Mouse (Mus musculus): ENCODE results near the gene Epha5. TPM values are rescaled to one million over a fixed set of nuclear protein-coding genes. Genes with fewer than 3 reads are reported as not detected.

The Epha5 gene
- polyA plus RNA-seq, 1 experiment, result 0.20 TPM

GRCm38 (mm10) chr5:84413026-84413425, 4.2 kb downstream of the Epha5 start:
- no peak overlapping the region for H3K4me3 ChIP-seq (ENCODE audit: low read depth, low read length)
- TF ChIP-seq CTCF (IDR thresholded peaks at IDR 0.05; ENCODE audit: extremely low read depth, insufficient read length, insufficient replicate concordance, low read depth, low read length) (no peak), POLR2A (IDR thresholded peaks at IDR 0.05; ENCODE audit: low read depth, low read length) (no peak)
- H3K27me3 ChIP-seq (ENCODE audit: control insufficient read depth, insufficient read depth, low read length), result peaks cover 10% of the 10 kb centered on the region
- 44% methylated on average over 1 of the region's 1 CpGs for WGBS
- no peaks in the 10 kb centered on the region for H3K36me3 ChIP-seq (ENCODE audit: control insufficient read depth, insufficient read depth, low read length)
- H3K4me1 ChIP-seq (ENCODE audit: control insufficient read depth, insufficient read depth, insufficient read length, low read length), result no peaks in the 10 kb centered on the region; the same call in 1 of the 2 replicates
- H3K27ac ChIP-seq (ENCODE audit: insufficient read depth, low read depth, low read length), result no peak overlapping the region

DNA sequence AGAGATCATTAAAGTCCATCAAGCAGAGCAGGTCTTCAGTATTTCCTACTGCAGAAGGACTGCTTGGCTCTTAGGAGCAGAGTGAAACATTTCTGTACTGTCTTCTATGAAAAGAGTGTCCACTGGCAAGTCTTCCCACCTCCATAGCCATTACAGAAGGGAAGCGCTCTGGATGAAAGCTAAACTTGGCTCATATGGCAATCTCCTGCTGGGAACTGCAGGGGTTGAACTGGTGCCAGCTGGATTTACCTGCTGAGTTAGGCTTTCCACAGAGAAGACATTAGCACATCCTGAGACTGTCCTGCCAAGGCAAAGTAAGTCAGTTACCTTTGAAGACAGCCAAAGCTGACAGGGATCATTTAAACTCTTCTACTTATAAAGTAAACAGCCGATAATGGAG, 8.8 kb downstream of the Epha5 start:
- Histone ChIP-seq H3K36me3 (ENCODE audit: control insufficient read depth, insufficient read depth, low read length) (no peaks in the 10 kb centered on the region), H3K4me3 (ENCODE audit: low read depth, low read length) (no peak overlapping the region), H3K27me3 (ENCODE audit: control insufficient read depth, insufficient read depth, low read length) (no peaks in the 10 kb centered on the region), H3K27ac (ENCODE audit: insufficient read depth, low read depth, low read length) (no peak overlapping the region), H3K4me1 (ENCODE audit: control insufficient read depth, insufficient read depth, insufficient read length, low read length) (no peaks in the 10 kb centered on the region)
- WGBS, result 68% methylated on average over 2 of the region's 2 CpGs
- TF ChIP-seq CTCF (IDR thresholded peaks at IDR 0.05; ENCODE audit: extremely low read depth, insufficient read length, insufficient replicate concordance, low read depth, low read length) (no peak), POLR2A (IDR thresholded peaks at IDR 0.05; ENCODE audit: low read depth, low read length) (no peak)

DNA sequence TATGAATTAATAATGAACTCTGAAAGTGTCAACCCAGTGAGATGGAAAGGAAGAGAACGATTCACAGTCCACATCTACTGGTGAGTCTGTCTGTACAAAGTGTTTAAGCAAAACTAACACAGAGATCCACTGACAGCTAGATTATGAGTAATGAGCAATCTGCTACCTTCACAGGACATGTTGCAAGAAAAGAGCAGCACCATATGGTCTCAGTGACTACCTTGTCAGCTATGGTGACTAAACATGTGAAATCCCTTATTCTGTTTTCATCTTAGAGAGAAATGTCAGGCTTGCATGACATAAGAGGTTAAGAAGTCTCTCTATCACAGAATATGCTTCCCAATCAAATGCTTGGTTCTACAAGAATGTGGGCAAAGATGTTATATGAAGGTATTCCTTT, 20.1 kb downstream of the Epha5 start:
- Histone ChIP-seq H3K4me1 (ENCODE audit: control insufficient read depth, insufficient read depth, insufficient read length, low read length) (no peaks in the 10 kb centered on the region), H3K4me3 (ENCODE audit: low read depth, low read length) (no peak overlapping the region), H3K27me3 (ENCODE audit: control insufficient read depth, insufficient read depth, low read length) (no peaks in the 10 kb centered on the region), H3K36me3 (ENCODE audit: control insufficient read depth, insufficient read depth, low read length) (no peaks in the 10 kb centered on the region), H3K27ac (ENCODE audit: insufficient read depth, low read depth, low read length) (no peak overlapping the region)
- 83% methylated on average over 1 of the region's 1 CpGs for WGBS
- TF ChIP-seq POLR2A (IDR thresholded peaks at IDR 0.05; ENCODE audit: low read depth, low read length) (no peak), CTCF (IDR thresholded peaks at IDR 0.05; ENCODE audit: extremely low read depth, insufficient read length, insufficient replicate concordance, low read depth, low read length) (no peak)

DNA sequence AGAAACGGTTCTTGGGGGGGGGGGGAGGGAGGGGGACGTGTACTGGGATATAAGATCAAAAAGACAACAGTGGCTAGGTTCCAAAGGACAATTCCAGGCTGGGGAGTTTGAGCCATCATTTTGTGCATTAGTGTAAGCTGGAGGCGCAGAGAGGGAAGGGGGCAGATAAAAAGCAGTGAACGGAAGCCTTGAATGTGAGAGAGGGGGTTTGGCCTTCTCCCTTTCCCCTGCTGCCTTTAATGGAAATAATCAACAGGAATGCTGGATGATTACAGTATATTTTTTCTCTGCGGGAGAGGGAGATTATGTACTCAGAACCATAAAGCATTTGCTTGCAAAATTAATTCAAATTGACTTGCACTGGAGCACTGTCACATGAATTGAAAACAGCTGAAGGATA, 51.8 kb downstream of the Epha5 start:
- Histone ChIP-seq H3K4me3 (ENCODE audit: low read depth, low read length) (no peak overlapping the region), H3K27ac (ENCODE audit: insufficient read depth, low read depth, low read length) (no peak overlapping the region), H3K36me3 (ENCODE audit: control insufficient read depth, insufficient read depth, low read length) (no peaks in the 10 kb centered on the region), H3K27me3 (ENCODE audit: control insufficient read depth, insufficient read depth, low read length) (no peaks in the 10 kb centered on the region), H3K4me1 (ENCODE audit: control insufficient read depth, insufficient read depth, insufficient read length, low read length) (no peaks in the 10 kb centered on the region)
- WGBS, result 64% methylated on average over 5 of the region's 5 CpGs
- TF ChIP-seq CTCF (IDR thresholded peaks at IDR 0.05; ENCODE audit: extremely low read depth, insufficient read length, insufficient replicate concordance, low read depth, low read length), result no peak
- no peak for TF ChIP-seq POLR2A (IDR thresholded peaks at IDR 0.05; ENCODE audit: low read depth, low read length)

DNA sequence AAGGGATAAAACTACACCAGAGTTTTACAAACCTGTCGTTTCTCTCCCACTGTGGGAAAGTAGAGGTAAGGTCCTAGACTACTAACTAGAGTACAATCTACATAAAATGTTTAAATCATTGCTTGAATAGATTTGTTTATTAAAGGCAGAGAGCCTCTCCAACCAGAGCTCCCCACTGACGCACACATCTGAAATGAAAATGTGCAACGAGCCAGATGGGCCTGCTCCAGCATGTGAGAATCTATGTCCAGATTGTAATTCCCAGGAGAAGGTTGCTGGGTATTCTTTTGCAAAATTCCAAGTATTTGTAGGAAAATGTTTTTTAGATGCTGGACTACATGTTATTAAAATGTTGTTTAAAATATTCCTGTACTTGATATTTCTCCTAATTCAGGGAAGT, 57.8 kb downstream of the Epha5 start:
- 80% methylated on average over 3 of the region's 3 CpGs for whole genome bisulfite sequencing
- no peaks in the 10 kb centered on the region for H3K27me3 ChIP-seq (ENCODE audit: control insufficient read depth, insufficient read depth, low read length)
- no peak overlapping the region for H3K27ac ChIP-seq (ENCODE audit: insufficient read depth, low read depth, low read length)
- H3K4me1 ChIP-seq (ENCODE audit: control insufficient read depth, insufficient read depth, insufficient read length, low read length), result no peaks in the 10 kb centered on the region
- no peaks in the 10 kb centered on the region for H3K36me3 ChIP-seq (ENCODE audit: control insufficient read depth, insufficient read depth, low read length)
- TF ChIP-seq CTCF (IDR thresholded peaks at IDR 0.05; ENCODE audit: extremely low read depth, insufficient read length, insufficient replicate concordance, low read depth, low read length) (no peak), POLR2A (IDR thresholded peaks at IDR 0.05; ENCODE audit: low read depth, low read length) (no peak)
- H3K4me3 ChIP-seq (ENCODE audit: low read depth, low read length), result no peak overlapping the region

GRCm38 (mm10) chr5:84353069-84353468, 64.1 kb downstream of the Epha5 start:
- Histone ChIP-seq H3K27ac (ENCODE audit: insufficient read depth, low read depth, low read length) (no peak overlapping the region), H3K4me1 (ENCODE audit: control insufficient read depth, insufficient read depth, insufficient read length, low read length) (no peaks in the 10 kb centered on the region), H3K27me3 (ENCODE audit: control insufficient read depth, insufficient read depth, low read length) (no peaks in the 10 kb centered on the region), H3K4me3 (ENCODE audit: low read depth, low read length) (no peak overlapping the region), H3K36me3 (ENCODE audit: control insufficient read depth, insufficient read depth, low read length) (no peaks in the 10 kb centered on the region)
- TF ChIP-seq CTCF (IDR thresholded peaks at IDR 0.05; ENCODE audit: extremely low read depth, insufficient read length, insufficient replicate concordance, low read depth, low read length) (no peak), POLR2A (IDR thresholded peaks at IDR 0.05; ENCODE audit: low read depth, low read length) (no peak)
- 72% methylated on average over 5 of the region's 5 CpGs for WGBS

- H3K27me3 ChIP-seq (ENCODE audit: control insufficient read depth, insufficient read depth, low read length), result no peaks in the 10 kb centered on the region
- no peak overlapping the region for H3K27ac ChIP-seq (ENCODE audit: insufficient read depth, low read depth, low read length)
- H3K4me1 ChIP-seq (ENCODE audit: control insufficient read depth, insufficient read depth, insufficient read length, low read length), result no peaks in the 10 kb centered on the region
- WGBS, result 86% methylated on average over 2 of the region's 2 CpGs
- H3K4me3 ChIP-seq (ENCODE audit: low read depth, low read length), result no peak overlapping the region
- no peaks in the 10 kb centered on the region for H3K36me3 ChIP-seq (ENCODE audit: control insufficient read depth, insufficient read depth, low read length)
- TF ChIP-seq POLR2A (IDR thresholded peaks at IDR 0.05; ENCODE audit: low read depth, low read length) (no peak), CTCF (IDR thresholded peaks at IDR 0.05; ENCODE audit: extremely low read depth, insufficient read length, insufficient replicate concordance, low read depth, low read length) (no peak)
Observed at GRCm38 (mm10) chr5:84346728-84347499, 70.3 kb downstream of the Epha5 start.
